Mouse (Mus musculus) cerebellum, adult 11-12 months (tissue): Measurements from ENCODE around the gene Card6.
"Not testable (repeated sequence)": the region's sequence is repeated elsewhere in the genome, so short reads cannot be mapped to it uniquely, and the experiment has no call there.

Experiments used
- DNase-seq: peaks from one replicate; pipeline ENCODE4 v3.0.0; 2022

The Card6 gene

DNA sequence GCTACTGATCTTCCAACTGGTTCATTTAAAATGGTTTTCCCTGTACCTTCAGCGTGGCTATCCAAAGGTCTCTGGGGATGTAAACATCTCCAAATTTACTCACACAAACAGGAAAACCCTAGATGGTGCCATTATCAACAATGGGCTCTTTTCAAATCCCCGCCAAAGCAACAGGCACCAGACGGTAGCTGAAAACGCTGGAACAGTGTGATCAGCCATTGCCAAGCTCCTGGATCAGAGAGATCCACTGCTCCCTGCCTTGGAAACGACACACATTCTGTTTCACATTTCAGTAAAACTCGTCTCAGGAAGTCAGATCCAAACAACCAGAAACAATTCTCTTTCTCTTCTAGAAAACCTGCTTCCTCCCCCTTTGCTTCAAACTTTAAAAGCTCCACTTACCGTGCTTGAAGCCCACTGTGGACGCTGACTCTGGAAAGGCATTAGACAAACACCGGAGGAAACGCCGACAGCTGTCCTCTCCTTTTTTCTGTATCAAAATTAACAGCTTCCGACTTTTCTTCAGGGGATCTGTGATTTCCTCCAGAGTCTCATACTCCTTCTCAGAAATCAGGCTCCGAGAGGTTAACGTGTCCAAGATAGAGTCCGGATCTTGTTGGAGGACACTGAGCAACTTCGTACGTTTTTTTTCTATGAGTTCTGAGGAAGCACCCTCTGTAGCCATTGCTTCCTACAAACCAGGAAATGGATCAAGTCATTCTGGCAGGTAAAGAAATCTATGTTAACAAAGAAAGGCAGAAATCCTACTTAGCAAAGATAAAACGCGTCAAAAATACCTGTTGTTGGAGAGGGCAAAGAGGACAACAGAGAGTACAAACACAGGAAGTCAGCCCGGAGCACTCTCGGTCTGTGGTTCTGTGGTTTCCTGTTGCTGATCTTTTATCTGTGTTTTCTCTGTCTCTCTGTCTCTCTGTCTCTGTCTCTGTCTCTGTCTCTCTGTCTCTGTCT is at the start of gene Card6:
Gene Card6, minus strand, starts transcription at position 854 of the 969 bp plus-strand sequence.
- no peak for DNase-seq

DNA sequence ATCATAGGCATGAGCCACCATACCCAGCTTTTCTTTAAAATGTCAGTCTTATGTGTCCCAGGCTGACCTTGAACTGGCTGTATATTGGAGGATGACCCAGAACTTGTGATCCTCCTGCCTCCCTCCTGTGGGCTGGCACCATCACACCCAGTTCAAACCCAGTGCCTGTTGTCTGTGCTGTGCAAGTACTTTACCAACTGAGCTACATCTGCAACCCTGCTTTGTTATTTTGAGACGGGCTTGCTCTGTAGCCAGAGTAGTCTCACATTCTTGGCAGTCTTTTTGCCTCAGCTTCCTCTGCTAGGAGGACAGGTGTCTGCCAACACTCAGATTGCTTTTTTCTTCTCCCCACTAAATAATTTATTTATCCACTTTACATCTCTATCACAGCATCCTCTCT is 49.0 kb upstream of the Card6 start:
- no peak for DNase-seq

GRCm38 (mm10) chr15:5156355-5156754 is 48.0 kb upstream of the Card6 start:
- DNase-seq = no peak

GRCm38 (mm10) chr15:5155093-5155492 is 46.8 kb upstream of the Card6 start:
- DNase-seq = no peak

DNA sequence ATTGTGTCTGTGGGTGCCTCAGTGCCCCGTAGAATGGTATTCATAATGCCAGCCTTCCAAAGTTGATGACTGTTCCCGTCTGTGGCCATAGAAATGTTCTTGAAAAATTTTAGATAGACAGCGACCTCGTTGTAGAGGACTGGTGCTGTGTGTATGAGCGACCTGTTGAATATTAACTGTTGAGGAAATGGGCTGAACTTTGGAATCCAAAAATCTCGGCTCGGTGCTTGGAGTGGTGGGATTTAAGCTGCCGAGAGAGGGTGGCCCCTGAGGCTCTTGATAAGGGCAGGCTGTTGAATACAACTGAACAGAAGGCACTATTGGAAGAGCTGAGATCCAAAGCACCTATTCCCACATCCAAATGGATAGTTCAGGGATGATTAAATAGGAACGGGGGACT is 46.3 kb upstream of the Card6 start:
- DNase-seq = no peak

DNA sequence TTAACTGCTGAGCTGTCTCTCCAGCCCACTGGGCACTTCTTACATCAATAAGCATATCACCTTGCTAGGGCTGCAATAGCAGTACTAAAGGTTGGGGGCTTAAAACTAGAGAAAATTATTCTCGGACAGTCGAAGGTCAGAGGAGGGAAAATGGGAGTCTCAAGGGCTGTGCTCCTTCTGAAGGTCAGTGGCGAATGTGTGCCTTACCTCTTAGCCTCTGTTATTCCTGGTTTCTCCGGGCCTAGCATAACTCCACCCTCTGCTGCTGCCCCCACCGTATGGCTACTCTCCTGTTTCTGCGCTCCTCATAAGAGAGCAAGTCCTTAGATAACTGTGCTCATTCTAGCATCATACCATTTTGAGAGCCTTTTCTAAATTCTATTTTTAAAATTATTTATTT is 43.8 kb upstream of the Card6 start:
- no peak for DNase-seq

- no peak for DNase-seq
Observed at GRCm38 (mm10) chr15:5149187-5149586, 40.8 kb upstream of the Card6 start.

GRCm38 (mm10) chr15:5145196-5145945 is 37.0 kb upstream of the Card6 start:
- no peak for DNase-seq

- DNase-seq = peak; percentile 79
Observed at GRCm38 (mm10) chr15:5144021-5144778, 35.9 kb upstream of the Card6 start.

GRCm38 (mm10) chr15:5143361-5144020 is 35.2 kb upstream of the Card6 start, which contains the start of gene Prkaa1:
Prkaa1 (plus strand) TSS chr15:5143861.
- peak; percentile 79 for DNase-seq

- DNase-seq = no peak
Observed at GRCm38 (mm10) chr15:5142714-5143113, 34.4 kb upstream of the Card6 start.

- no peak for DNase-seq
Observed at GRCm38 (mm10) chr15:5142047-5142446, 33.7 kb upstream of the Card6 start.

DNA sequence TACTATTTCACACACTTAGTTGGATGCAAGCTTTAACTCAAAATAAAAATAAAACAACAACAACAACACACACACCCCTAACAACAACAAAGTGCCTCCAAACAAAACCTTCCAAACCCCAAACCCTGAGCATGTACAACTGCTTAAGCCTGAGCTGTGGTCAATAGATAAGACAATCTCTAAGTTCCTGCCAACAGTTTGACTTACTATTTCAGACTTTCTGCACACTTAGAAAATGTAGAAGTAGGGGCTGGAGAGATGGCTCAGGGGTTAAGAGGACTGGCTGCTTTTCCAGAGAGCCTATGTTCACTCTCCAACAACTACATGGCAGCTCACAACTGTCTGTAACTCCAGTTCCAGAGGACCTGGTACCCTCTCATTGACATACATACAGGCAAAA is 32.0 kb upstream of the Card6 start:
- DNase-seq = no peak

- no peak for DNase-seq
Observed at GRCm38 (mm10) chr15:5139863-5140262, 31.5 kb upstream of the Card6 start.

- no peak for DNase-seq
Observed at GRCm38 (mm10) chr15:5139366-5139765, 31.0 kb upstream of the Card6 start.

DNA sequence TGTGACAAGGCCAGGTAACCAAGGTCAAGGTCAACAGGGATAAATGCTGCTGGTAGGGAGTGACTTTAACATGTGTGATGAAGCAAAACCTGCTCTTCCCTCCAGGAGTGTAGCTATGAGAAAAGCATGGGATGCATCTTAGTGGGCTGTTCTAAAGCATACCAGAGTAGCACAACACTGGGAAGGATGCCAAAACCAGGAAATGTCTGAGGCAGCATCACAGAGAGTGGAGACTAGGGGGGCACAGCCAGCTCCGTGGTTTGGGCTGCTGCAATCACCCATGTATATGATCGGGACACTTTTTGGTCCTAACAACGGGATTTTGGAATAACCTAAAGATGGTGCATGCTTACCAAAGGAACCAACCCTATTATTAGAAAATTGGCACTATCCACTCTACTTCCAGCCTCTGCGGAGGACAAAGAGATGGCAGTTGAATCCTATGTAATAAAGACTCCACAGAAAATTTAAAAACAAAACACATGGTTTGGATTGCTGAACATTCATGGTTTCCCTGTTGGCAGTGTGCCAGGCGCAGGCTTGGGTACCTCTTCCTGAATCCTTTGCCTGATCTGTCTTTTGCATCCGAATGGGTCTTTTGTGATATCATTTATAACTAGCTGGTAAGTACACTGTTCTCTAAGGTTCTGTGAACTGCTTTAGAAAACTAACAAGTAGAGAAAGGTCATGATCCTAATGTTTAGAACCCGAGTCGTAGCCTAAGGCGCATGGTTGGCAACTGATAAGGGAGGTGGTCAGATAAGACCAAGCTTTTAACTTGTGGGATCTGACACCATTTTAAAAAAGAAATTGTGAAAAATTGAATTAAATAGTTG is 29.9 kb upstream of the Card6 start:
- no peak for DNase-seq

- DNase-seq = no peak
Observed at GRCm38 (mm10) chr15:5134945-5135483, 26.7 kb upstream of the Card6 start.

- no peak for DNase-seq
Observed at GRCm38 (mm10) chr15:5134179-5134578, 25.8 kb upstream of the Card6 start.

DNA sequence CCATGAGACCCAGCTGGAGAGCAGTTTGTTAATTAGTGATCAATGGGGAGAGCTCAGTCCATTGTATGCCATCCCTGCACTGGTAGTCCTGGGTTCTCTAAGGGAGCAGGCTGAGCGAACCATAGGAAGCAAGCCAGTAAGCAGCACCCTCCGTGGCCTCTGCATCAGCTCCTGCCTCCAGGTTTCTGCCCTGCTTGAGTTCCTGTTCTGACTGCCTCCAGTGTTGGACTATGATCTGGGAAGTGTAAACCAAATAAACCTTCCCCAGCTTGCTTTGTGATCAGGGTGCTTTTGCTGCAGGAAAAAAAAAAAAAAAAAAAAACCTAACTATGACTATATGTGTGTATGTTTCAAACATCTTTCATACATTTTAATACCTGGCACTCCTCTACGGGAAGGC is 25.0 kb upstream of the Card6 start:
- no peak for DNase-seq

- not testable (repeated sequence) for DNase-seq
Observed at GRCm38 (mm10) chr15:5130887-5131668, 22.7 kb upstream of the Card6 start.
